Mouse (Mus musculus): ENCODE results near the gene Dhx16. TPM values are rescaled to one million over a fixed set of nuclear protein-coding genes. Genes with fewer than 3 reads are reported as not detected.
A peak's percentile ranks its signal among the peaks of the same experiment; 100 is the strongest.
"Not testable (repeated sequence)": the region's sequence is repeated elsewhere in the genome, so short reads cannot be mapped to it uniquely, and the experiment has no call there.

Dhx16 gene
- polyA plus RNA-seq, 1 experiment from 2014 or later: 50.3 TPM

GRCm38 (mm10) chr17:35932608-35933007, 53.0 kb downstream of the Dhx16 start:
- ATAC-seq (replicated peaks; ENCODE audit: low FRiP score): no peak
- peaks cover 23% of the 10 kb centered on the region; the same call in 1 of the 2 replicates for H3K36me3 ChIP-seq (ENCODE audit: control insufficient read depth, insufficient read depth, low read length)
- no peak overlapping the region for H3K9ac ChIP-seq (ENCODE audit: low read length)
- WGBS: 89% methylated on average over 4 of the region's 4 CpGs
- no peaks in the 10 kb centered on the region for H3K9me3 ChIP-seq (ENCODE audit: control insufficient read depth, low read length)
- peak; percentile 45 for DNase-seq (ENCODE audit: low spot score)
- H3K4me2 ChIP-seq (ENCODE audit: low read depth, low read length, severe bottlenecking): no peak overlapping the region
- H3K4me3 ChIP-seq (ENCODE audit: low read depth, low read length): no peak overlapping the region
- H3K27ac ChIP-seq (ENCODE audit: low read depth, low read length): no peak overlapping the region
- no peaks in the 10 kb centered on the region for H3K4me1 ChIP-seq (replicated peaks; ENCODE audit: control insufficient read depth, insufficient read depth, low read length)
- H3K27me3 ChIP-seq (ENCODE audit: control insufficient read depth, insufficient read depth, low read length): no peaks in the 10 kb centered on the region

GRCm38 (mm10) chr17:35935763-35936162, 56.1 kb downstream of the Dhx16 start:
- not testable (repeated sequence) for H3K27ac ChIP-seq (ENCODE audit: low read depth, low read length); H3K4me2 ChIP-seq (ENCODE audit: low read depth, low read length, severe bottlenecking); H3K36me3 ChIP-seq (ENCODE audit: control insufficient read depth, insufficient read depth, low read length); H3K4me1 ChIP-seq (replicated peaks; ENCODE audit: control insufficient read depth, insufficient read depth, low read length); DNase-seq (ENCODE audit: low spot score); H3K9me3 ChIP-seq (ENCODE audit: control insufficient read depth, low read length); ATAC-seq (replicated peaks; ENCODE audit: low FRiP score); H3K4me3 ChIP-seq (ENCODE audit: low read depth, low read length); H3K27me3 ChIP-seq (ENCODE audit: control insufficient read depth, insufficient read depth, low read length); H3K9ac ChIP-seq (ENCODE audit: low read length)
- WGBS: 92% methylated on average over 14 of the region's 14 CpGs

GRCm38 (mm10) chr17:35937700-35938348, 58.2 kb downstream of the Dhx16 start:
- Histone ChIP-seq H3K4me3 (ENCODE audit: low read depth, low read length) (no peak overlapping the region), H3K27me3 (ENCODE audit: control insufficient read depth, insufficient read depth, low read length) (no peaks in the 10 kb centered on the region), H3K4me2 (ENCODE audit: low read depth, low read length, severe bottlenecking) (no peak overlapping the region), H3K27ac (ENCODE audit: low read depth, low read length) (no peak overlapping the region), H3K36me3 (ENCODE audit: control insufficient read depth, insufficient read depth, low read length) (no peaks in the 10 kb centered on the region), H3K9ac (ENCODE audit: low read length) (no peak overlapping the region), H3K9me3 (ENCODE audit: control insufficient read depth, low read length) (no peaks in the 10 kb centered on the region), H3K4me1 (replicated peaks; ENCODE audit: control insufficient read depth, insufficient read depth, low read length) (no peaks in the 10 kb centered on the region)
- peak; percentile 77 for DNase-seq (ENCODE audit: low spot score)
- ATAC-seq (replicated peaks; ENCODE audit: low FRiP score): 0 out of 2 replicates have a peak, but pooled peaks have one; percentile 36
- 53% methylated on average over 2 of the region's 2 CpGs for WGBS

GRCm38 (mm10) chr17:35939108-35939507, 59.5 kb downstream of the Dhx16 start:
- Histone ChIP-seq H3K4me1 (replicated peaks; ENCODE audit: control insufficient read depth, insufficient read depth, low read length) (no peaks in the 10 kb centered on the region), H3K27ac (ENCODE audit: low read depth, low read length) (no peak overlapping the region), H3K4me3 (ENCODE audit: low read depth, low read length) (no peak overlapping the region), H3K36me3 (ENCODE audit: control insufficient read depth, insufficient read depth, low read length) (no peaks in the 10 kb centered on the region), H3K9me3 (ENCODE audit: control insufficient read depth, low read length) (no peaks in the 10 kb centered on the region), H3K9ac (ENCODE audit: low read length) (no peak overlapping the region), H3K27me3 (ENCODE audit: control insufficient read depth, insufficient read depth, low read length) (no peaks in the 10 kb centered on the region), H3K4me2 (ENCODE audit: low read depth, low read length, severe bottlenecking) (no peak overlapping the region)
- WGBS: 41% methylated on average over 2 of the region's 2 CpGs
- no peak for DNase-seq (ENCODE audit: low spot score)
- ATAC-seq (replicated peaks; ENCODE audit: low FRiP score): no peak

GRCm38 (mm10) chr17:35939941-35940340, 60.3 kb downstream of the Dhx16 start:
- no peak for ATAC-seq (replicated peaks; ENCODE audit: low FRiP score)
- no peak for DNase-seq (ENCODE audit: low spot score)
- H3K4me2 ChIP-seq (ENCODE audit: low read depth, low read length, severe bottlenecking): no peak overlapping the region
- H3K4me3 ChIP-seq (ENCODE audit: low read depth, low read length): no peak overlapping the region
- H3K27ac ChIP-seq (ENCODE audit: low read depth, low read length): no peak overlapping the region
- no peaks in the 10 kb centered on the region for H3K4me1 ChIP-seq (replicated peaks; ENCODE audit: control insufficient read depth, insufficient read depth, low read length)
- 68% methylated on average over 1 of the region's 1 CpGs for WGBS
- no peaks in the 10 kb centered on the region for H3K36me3 ChIP-seq (ENCODE audit: control insufficient read depth, insufficient read depth, low read length)
- H3K9me3 ChIP-seq (ENCODE audit: control insufficient read depth, low read length): no peaks in the 10 kb centered on the region
- H3K27me3 ChIP-seq (ENCODE audit: control insufficient read depth, insufficient read depth, low read length): no peaks in the 10 kb centered on the region
- H3K9ac ChIP-seq (ENCODE audit: low read length): no peak overlapping the region

MicroRNAs within 50 kb of the gene (microRNA counts, 519-probe panel; counts per million panel counts)
- microRNA mmu-miR-1894-3p: 31.2 counts per million
- 31.2 counts per million for microRNA mmu-miR-1894-5p

Small RNA genes within 50 kb of the gene (microRNA-seq; reads per million reads assigned to microRNA genes)
- gene Gm28033 (ENCODE audit: insufficient number of aligned reads) (not detected), gene Mir1894 (ENCODE audit: insufficient number of aligned reads) (not detected)

Other genes starting within 250 kb of the Dhx16 start
- gene Mucl3, start 236.1 kb upstream of the Dhx16 start, polyA plus RNA-seq (2014; fragmentation: Nextera tagmentation; extraction: Ambion mirVana): 0.07 and 0.13 TPM in 2 replicates
- 16.2 and 19.5 TPM in 2 replicates for gene Vars2, start 212.2 kb upstream of the Dhx16 start, polyA plus RNA-seq (2014; fragmentation: Nextera tagmentation; extraction: Ambion mirVana)
- gene Gtf2h4, start 206.1 kb upstream of the Dhx16 start, polyA plus RNA-seq (2014; fragmentation: Nextera tagmentation; extraction: Ambion mirVana): 41.2 and 47.4 TPM in 2 replicates
- gene Ddr1, start 175.2 kb upstream of the Dhx16 start, polyA plus RNA-seq (2014; fragmentation: Nextera tagmentation; extraction: Ambion mirVana): 130 and 144 TPM in 2 replicates
- 2.4 and 3.5 TPM in 2 replicates for gene Ier3, start 58.1 kb upstream of the Dhx16 start, polyA plus RNA-seq (2014; fragmentation: Nextera tagmentation; extraction: Ambion mirVana)
- 48.5 and 49.5 TPM in 2 replicates for gene Flot1, start 56.6 kb upstream of the Dhx16 start, polyA plus RNA-seq (2014; fragmentation: Nextera tagmentation; extraction: Ambion mirVana)
- 1,583 and 1,671 TPM in 2 replicates for gene Tubb5, start 41.5 kb upstream of the Dhx16 start, polyA plus RNA-seq (2014; fragmentation: Nextera tagmentation; extraction: Ambion mirVana)
- gene Mdc1, start 38.3 kb upstream of the Dhx16 start, polyA plus RNA-seq (2014; fragmentation: Nextera tagmentation; extraction: Ambion mirVana): 27.2 and 29.2 TPM in 2 replicates
- 65.7 and 68.8 TPM in 2 replicates for gene Nrm, start 18.5 kb upstream of the Dhx16 start, polyA plus RNA-seq (2014; fragmentation: Nextera tagmentation; extraction: Ambion mirVana)
- 25.1 and 28.1 TPM in 2 replicates for gene Ppp1r18, start 14.2 kb upstream of the Dhx16 start, polyA plus RNA-seq (2014; fragmentation: Nextera tagmentation; extraction: Ambion mirVana)
- 26.9 and 29.9 TPM in 2 replicates for gene 2310061I04Rik, start 17.6 kb downstream of the Dhx16 start, polyA plus RNA-seq (2014; fragmentation: Nextera tagmentation; extraction: Ambion mirVana)
- 213 and 224 TPM in 2 replicates for gene Atat1, start 30.3 kb downstream of the Dhx16 start, polyA plus RNA-seq (2014; fragmentation: Nextera tagmentation; extraction: Ambion mirVana)
- gene Mrps18b, start 36.6 kb downstream of the Dhx16 start, polyA plus RNA-seq (2014; fragmentation: Nextera tagmentation; extraction: Ambion mirVana): 66.1 and 66.8 TPM in 2 replicates
- gene Ppp1r10, start 36.6 kb downstream of the Dhx16 start, polyA plus RNA-seq (2014; fragmentation: Nextera tagmentation; extraction: Ambion mirVana): 52.6 and 59.3 TPM in 2 replicates
- gene Abcf1, start 89.9 kb downstream of the Dhx16 start, polyA plus RNA-seq (2014; fragmentation: Nextera tagmentation; extraction: Ambion mirVana): 108 and 122 TPM in 2 replicates
- 46.0 and 48.4 TPM in 2 replicates for gene Gnl1, start 100.0 kb downstream of the Dhx16 start, polyA plus RNA-seq (2014; fragmentation: Nextera tagmentation; extraction: Ambion mirVana)
- 50.8 and 54.4 TPM in 2 replicates for gene Prr3, start 100.4 kb downstream of the Dhx16 start, polyA plus RNA-seq (2014; fragmentation: Nextera tagmentation; extraction: Ambion mirVana)
- 3.5 and 4.3 TPM in 2 replicates for gene H2-T24, start 140.7 kb downstream of the Dhx16 start, polyA plus RNA-seq (2014; fragmentation: Nextera tagmentation; extraction: Ambion mirVana)
- 3.1 and 3.4 TPM in 2 replicates for gene H2-T23, start 153.0 kb downstream of the Dhx16 start, polyA plus RNA-seq (2014; fragmentation: Nextera tagmentation; extraction: Ambion mirVana)
- 7.6 and 8.3 TPM in 2 replicates for gene H2-T22, start 162.9 kb downstream of the Dhx16 start, polyA plus RNA-seq (2014; fragmentation: Nextera tagmentation; extraction: Ambion mirVana)
- not detected in 2 replicates for gene Gm6034, start 163.1 kb downstream of the Dhx16 start, polyA plus RNA-seq (2014; fragmentation: Nextera tagmentation; extraction: Ambion mirVana)
- not detected in 2 replicates for gene Gm11127, start 178.6 kb downstream of the Dhx16 start, polyA plus RNA-seq (2014; fragmentation: Nextera tagmentation; extraction: Ambion mirVana)
- gene Gm19684, start 241.9 kb downstream of the Dhx16 start, polyA plus RNA-seq (2014; fragmentation: Nextera tagmentation; extraction: Ambion mirVana): not detected in 2 replicates
- not detected in 2 replicates for gene Gm7030, start 249.6 kb downstream of the Dhx16 start, polyA plus RNA-seq (2014; fragmentation: Nextera tagmentation; extraction: Ambion mirVana)

Data from forebrain, embryonic 11.5 days (tissue).